Mouse (Mus musculus): ENCODE measurements around the gene Gm4792. TPM values are rescaled to one million over a fixed set of nuclear protein-coding genes. Genes with fewer than 3 reads are reported as not detected.

Gm4792 gene
- not detected in 2 replicates for polyA plus RNA-seq (2012; rRNA removed)

GRCm38 (mm10) chr10:94298471-94298870 lies at the start of gene Gm4792:
Gene Gm4792, minus strand, starts transcription at chr10:94298703.

GRCm38 (mm10) chr10:94311511-94312006 lies 13.1 kb upstream of the Gm4792 start, which contains the start of gene Tmcc3:
Gene Tmcc3, plus strand, starts transcription at chr10:94311949.

Other genes starting within 250 kb of the Gm4792 start
- gene Nr2c1, start 150.7 kb downstream of the Gm4792 start, polyA plus RNA-seq (2012; rRNA removed), result 2.1 and 2.5 TPM in 2 replicates
- gene Ndufa12, start 100.0 kb downstream of the Gm4792 start, polyA plus RNA-seq (2012; rRNA removed), result 83.4 and 104 TPM in 2 replicates
- 1.2 and 1.6 TPM in 2 replicates for gene Tmcc3, start 13.2 kb upstream of the Gm4792 start, polyA plus RNA-seq (2012; rRNA removed)

Measured in liver, embryonic 14 days (tissue).